Mouse (Mus musculus) forebrain, embryonic 11.5 days (tissue): Measurements from ENCODE around the gene Rnf208. TPM values are rescaled to one million over a fixed set of nuclear protein-coding genes. Genes with fewer than 3 reads are reported as not detected.

ENCODE experiments used
- ATAC-seq: fragments of 200-750 bp; cut with Nextera tagmentation; replicated peaks from 2 replicates; pipeline ENCODE4 v1.8.0; 2017; ENCODE audit warnings: moderate TSS enrichment; ENCODE audit not compliant: low FRiP score
- DNase-seq: peaks from one replicate; pipeline ENCODE4 v3.0.0-alpha.2; 2017; ENCODE audit warnings: low spot score
- H3K27ac ChIP-seq: fragments of 300-500 bp; sonication (generic); 2 replicates; pipeline ENCODE4 v1.5.1; 2014; ENCODE audit warnings: low read depth, low read length
- H3K27me3 ChIP-seq: fragments of 300-500 bp; sonication (generic); 2 replicates; pipeline ENCODE4 v1.6.1; 2014; ENCODE audit warnings: mild to moderate bottlenecking, low read length, mixed read lengths; ENCODE audit not compliant: control insufficient read depth, insufficient read depth
- H3K36me3 ChIP-seq: fragments of 300-500 bp; sonication (generic); 2 replicates; pipeline ENCODE4 v1.6.1; 2014; ENCODE audit warnings: mild to moderate bottlenecking, low read length, moderate library complexity, mixed read lengths; ENCODE audit not compliant: control insufficient read depth, insufficient read depth
- H3K4me1 ChIP-seq: fragments of 300-500 bp; sonication (generic); replicated peaks from 2 replicates; pipeline ENCODE4 v1.6.1; 2014; ENCODE audit warnings: low read length, mixed read lengths; ENCODE audit not compliant: control insufficient read depth, insufficient read depth
- H3K4me2 ChIP-seq: fragments of 300-500 bp; sonication (generic); 2 replicates; pipeline ENCODE4 v1.6.1; 2014; ENCODE audit warnings: low read depth, mild to moderate bottlenecking, low read length, moderate library complexity, mixed read lengths; ENCODE audit not compliant: severe bottlenecking
- H3K4me3 ChIP-seq: fragments of 300-500 bp; sonication (generic); 2 replicates; pipeline ENCODE4 v1.5.1; 2014; ENCODE audit warnings: low read depth, low read length
- H3K9ac ChIP-seq: fragments of 300-500 bp; sonication (generic); 2 replicates; pipeline ENCODE4 v1.6.1; 2014; ENCODE audit warnings: low read length
- H3K9me3 ChIP-seq: fragments of 300-500 bp; sonication (generic); 2 replicates; pipeline ENCODE4 v1.6.1; 2016; ENCODE audit warnings: low read length, mixed read lengths; ENCODE audit not compliant: control insufficient read depth
- WGBS: fragments of 180-500 bp; shearing (Covaris S2); extraction: QIAGEN DNeasy Blood & Tissue Kit; methylation state at CpG from one replicate; pipeline ENCODE4 v1.1.7; 2014; 5-methylcytosine and 5-hydroxymethylcytosine counted together
- polyA plus RNA-seq: library from polyadenylated mRNA; unstranded; fragments of >200 nt; fragmentation: Nextera tagmentation; extraction: Ambion mirVana; gene quantifications from 2 replicates; pipeline ENCODE4 v1.2.1, GENCODE M21; 2014

Rnf208 gene
- polyA plus RNA-seq, 1 experiment from 2014 or later, result 33.0 TPM

GRCm38 (mm10) chr2:25228431-25228889, 13.6 kb upstream of the Rnf208 start:
- H3K36me3 ChIP-seq, result no peaks in the 10 kb centered on the region
- no peak overlapping the region for H3K9ac ChIP-seq
- peak overlapping the region; percentile 40; the same call in 1 of the 2 replicates for H3K4me2 ChIP-seq
- DNase-seq (peak; percentile 88), ATAC-seq (no peak; the same call in 1 of the 2 replicates)
- no peak overlapping the region for H3K4me3 ChIP-seq
- no peaks in the 10 kb centered on the region for H3K27me3 ChIP-seq
- H3K27ac ChIP-seq, result no peak overlapping the region
- H3K9me3 ChIP-seq, result no peaks in the 10 kb centered on the region
- 0% methylated on average over 7 of the region's 7 CpGs for whole genome bisulfite sequencing
- peaks cover 3% of the 10 kb centered on the region; the same call in 1 of the 2 replicates for H3K4me1 ChIP-seq

GRCm38 (mm10) chr2:25228995-25229530, 13.0 kb upstream of the Rnf208 start:
- no peaks in the 10 kb centered on the region for H3K9me3 ChIP-seq
- no peak for DNase-seq
- no peak for ATAC-seq
- no peaks in the 10 kb centered on the region for H3K36me3 ChIP-seq
- 0 out of 2 replicates have a peak overlapping the region, but pooled peaks have one; percentile 9 for H3K9ac ChIP-seq
- WGBS, result 65% methylated on average over 6 of the region's 6 CpGs
- H3K4me3 ChIP-seq, result no peak overlapping the region
- no peaks in the 10 kb centered on the region for H3K27me3 ChIP-seq
- no peak overlapping the region for H3K4me2 ChIP-seq
- H3K27ac ChIP-seq, result no peak overlapping the region
- H3K4me1 ChIP-seq, result no peaks in the 10 kb centered on the region

GRCm38 (mm10) chr2:25229582-25229981, 12.5 kb upstream of the Rnf208 start:
- H3K4me3 ChIP-seq, result no peak overlapping the region
- no peaks in the 10 kb centered on the region for H3K27me3 ChIP-seq
- no peaks in the 10 kb centered on the region for H3K36me3 ChIP-seq
- 83% methylated on average over 5 of the region's 5 CpGs for WGBS
- no peaks in the 10 kb centered on the region for H3K9me3 ChIP-seq
- H3K4me1 ChIP-seq, result no peaks in the 10 kb centered on the region
- no peak overlapping the region for H3K9ac ChIP-seq
- no peak overlapping the region for H3K4me2 ChIP-seq
- H3K27ac ChIP-seq, result no peak overlapping the region
- no peak for DNase-seq
- no peak for ATAC-seq

- no peaks in the 10 kb centered on the region for H3K9me3 ChIP-seq
- no peaks in the 10 kb centered on the region for H3K4me1 ChIP-seq
- H3K9ac ChIP-seq, result no peak overlapping the region
- no peaks in the 10 kb centered on the region for H3K27me3 ChIP-seq
- H3K4me2 ChIP-seq, result no peak overlapping the region
- H3K36me3 ChIP-seq, result no peaks in the 10 kb centered on the region
- H3K4me3 ChIP-seq, result no peak overlapping the region
- DNase-seq (no peak), ATAC-seq (no peak)
- no peak overlapping the region for H3K27ac ChIP-seq
- WGBS, result 86% methylated on average over 7 of the region's 7 CpGs
Measured at GRCm38 (mm10) chr2:25230581-25230980, 11.5 kb upstream of the Rnf208 start.

- Histone ChIP-seq H3K4me3 (no peak overlapping the region), H3K36me3 (no peaks in the 10 kb centered on the region), H3K9ac (no peak overlapping the region), H3K27me3 (no peaks in the 10 kb centered on the region), H3K27ac (no peak overlapping the region), H3K4me2 (no peak overlapping the region), H3K4me1 (no peaks in the 10 kb centered on the region), H3K9me3 (no peaks in the 10 kb centered on the region)
- DNase-seq (no peak), ATAC-seq (no peak)
- 56% methylated on average over 12 of the region's 12 CpGs for WGBS
Measured at GRCm38 (mm10) chr2:25231038-25231437, 11.0 kb upstream of the Rnf208 start.

GRCm38 (mm10) chr2:25233421-25233820, 8.6 kb upstream of the Rnf208 start:
- DNase-seq (no peak), ATAC-seq (no peak)
- Histone ChIP-seq H3K9me3 (no peaks in the 10 kb centered on the region), H3K4me3 (no peak overlapping the region), H3K9ac (no peak overlapping the region), H3K36me3 (no peaks in the 10 kb centered on the region), H3K27me3 (no peaks in the 10 kb centered on the region), H3K27ac (no peak overlapping the region), H3K4me2 (no peak overlapping the region), H3K4me1 (no peaks in the 10 kb centered on the region)
- WGBS, result 81% methylated on average over 4 of the region's 4 CpGs

GRCm38 (mm10) chr2:25234050-25234449, 8.0 kb upstream of the Rnf208 start, which contains the start of gene Slc34a3:
Gene Slc34a3, minus strand, starts transcription at chr2:25234364.
- no peaks in the 10 kb centered on the region for H3K9me3 ChIP-seq
- no peaks in the 10 kb centered on the region for H3K36me3 ChIP-seq
- H3K27me3 ChIP-seq, result no peaks in the 10 kb centered on the region
- no peak for DNase-seq
- no peak within 1 kb of the TSS for H3K27ac ChIP-seq
- 89% methylated on average over 3 of the region's 3 CpGs for WGBS
- no peaks in the 10 kb centered on the region for H3K4me1 ChIP-seq
- H3K9ac ChIP-seq, result no peak within 1 kb of the TSS
- no peak within 1 kb of the TSS for H3K4me2 ChIP-seq
- ATAC-seq, result no peak
- no peak within 1 kb of the TSS for H3K4me3 ChIP-seq

GRCm38 (mm10) chr2:25234551-25235220, 7.4 kb upstream of the Rnf208 start:
- ATAC-seq (no peak), DNase-seq (no peak)
- WGBS, result 83% methylated on average over 5 of the region's 5 CpGs
- H3K4me3 ChIP-seq, result no peak overlapping the region
- no peak overlapping the region for H3K27ac ChIP-seq
- no peaks in the 10 kb centered on the region for H3K4me1 ChIP-seq
- no peaks in the 10 kb centered on the region for H3K36me3 ChIP-seq
- H3K27me3 ChIP-seq, result no peaks in the 10 kb centered on the region
- no peak overlapping the region for H3K4me2 ChIP-seq
- H3K9me3 ChIP-seq, result no peaks in the 10 kb centered on the region
- H3K9ac ChIP-seq, result no peak overlapping the region

GRCm38 (mm10) chr2:25236614-25237013, 5.4 kb upstream of the Rnf208 start, which contains the start of gene Rnf224:
Gene Rnf224, minus strand, starts transcription at chr2:25236787.
- ATAC-seq (no peak), DNase-seq (no peak)
- Histone ChIP-seq H3K9ac (no peak within 1 kb of the TSS), H3K4me3 (no peak within 1 kb of the TSS), H3K36me3 (no peaks in the 10 kb centered on the region), H3K27me3 (peaks cover 5% of the 10 kb centered on the region; the same call in 1 of the 2 replicates), H3K27ac (no peak within 1 kb of the TSS), H3K4me2 (no peak within 1 kb of the TSS), H3K9me3 (no peaks in the 10 kb centered on the region), H3K4me1 (no peaks in the 10 kb centered on the region; the same call in 1 of the 2 replicates)
- WGBS, result 43% methylated on average over 8 of the region's 8 CpGs
